Mouse (Mus musculus): ENCODE measurements around the gene Mrps36. TPM values are rescaled to one million over a fixed set of nuclear protein-coding genes. Genes with fewer than 3 reads are reported as not detected.

Gene Mrps36
- polyA plus RNA-seq, 1 experiment from 2014 or later: 107 TPM

DNA sequence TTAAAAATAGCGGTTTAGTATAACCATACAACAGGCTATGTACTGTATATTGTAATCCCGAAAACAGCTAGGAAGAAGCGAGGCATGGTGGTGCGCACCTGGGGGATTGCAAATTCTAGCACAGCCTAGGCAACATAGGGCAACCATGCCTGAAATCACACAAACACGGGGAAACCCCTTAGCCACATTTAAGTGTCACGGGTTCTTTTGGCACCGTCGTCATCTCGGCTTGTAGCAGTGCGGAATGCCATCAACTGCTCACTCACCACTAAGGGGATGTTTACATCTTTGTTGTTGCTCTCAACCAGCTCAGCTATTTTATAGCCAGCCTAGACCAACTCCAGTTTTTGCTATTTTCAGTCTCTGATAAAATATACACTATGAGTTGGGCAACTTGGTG, 45.6 kb downstream of the Mrps36 start:
- H3K36me3 ChIP-seq (replicated peaks): peaks cover 62% of the 10 kb centered on the region
- H3K9ac ChIP-seq: no peak overlapping the region
- 91% methylated on average over 10 of the region's 10 CpGs for WGBS (ENCODE audit: insufficient replicate concordance)

GRCm38 (mm10) chr13:100697541-100697940, 46.9 kb downstream of the Mrps36 start:
- Histone ChIP-seq H3K9ac (no peak overlapping the region), H3K27ac (replicated peaks) (no peak overlapping the region), H3K9me3 (replicated peaks) (no peaks in the 10 kb centered on the region), H3K27me3 (no peaks in the 10 kb centered on the region), H3K4me2 (no peak overlapping the region), H3K4me3 (replicated peaks) (no peak overlapping the region), H3K4me1 (replicated peaks) (no peaks in the 10 kb centered on the region), H3K36me3 (replicated peaks) (peaks cover 50% of the 10 kb centered on the region)
- WGBS (ENCODE audit: insufficient replicate concordance): 63% methylated on average over 3 of the region's 3 CpGs
- no peak for ATAC-seq (ENCODE audit: insufficient read depth)

More for the DNA sequence above, 45.6 kb downstream of the Mrps36 start:
- no peaks in the 10 kb centered on the region for H3K27me3 ChIP-seq
- H3K4me2 ChIP-seq: no peak overlapping the region
- no peak for ATAC-seq (ENCODE audit: insufficient read depth)
- no peaks in the 10 kb centered on the region for H3K4me1 ChIP-seq (replicated peaks)
- no peaks in the 10 kb centered on the region for H3K9me3 ChIP-seq (replicated peaks)
- no peak overlapping the region for H3K27ac ChIP-seq (replicated peaks)
- no peak overlapping the region for H3K4me3 ChIP-seq (replicated peaks)

DNA sequence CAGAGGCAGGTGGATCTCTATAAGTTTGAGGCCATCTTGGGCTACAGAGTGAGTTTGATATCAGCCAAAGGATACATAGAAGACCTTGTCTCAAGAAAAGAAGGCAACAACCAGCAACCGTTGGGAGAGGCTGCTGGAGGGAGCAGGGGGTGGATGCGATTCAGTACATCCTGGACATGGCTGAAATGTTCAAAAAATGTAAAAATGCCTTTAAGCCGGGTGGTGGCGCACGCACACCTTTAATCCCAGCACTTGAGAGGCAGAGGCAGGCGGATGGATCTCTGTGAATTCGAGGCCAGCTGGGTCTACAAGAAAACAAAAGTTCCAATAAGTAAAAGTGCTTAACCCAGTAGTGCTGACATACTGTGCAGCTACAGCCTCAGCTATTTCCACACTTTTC, 56.9 kb downstream of the Mrps36 start:
- Histone ChIP-seq H3K9ac (no peak overlapping the region), H3K4me3 (replicated peaks) (no peak overlapping the region), H3K9me3 (replicated peaks) (no peaks in the 10 kb centered on the region), H3K27me3 (no peaks in the 10 kb centered on the region), H3K27ac (replicated peaks) (no peak overlapping the region), H3K4me2 (no peak overlapping the region), H3K4me1 (replicated peaks) (no peaks in the 10 kb centered on the region), H3K36me3 (replicated peaks) (peaks cover 21% of the 10 kb centered on the region)
- ATAC-seq (ENCODE audit: insufficient read depth): no peak
- WGBS (ENCODE audit: insufficient replicate concordance): 57% methylated on average over 7 of the region's 7 CpGs

Other genes starting within 250 kb of the Mrps36 start
- gene Ocln, start 191.9 kb downstream of the Mrps36 start, polyA plus RNA-seq (2015; fragmentation: Nextera tagmentation; extraction: Ambion mirVana): 10.0 and 10.9 TPM in 2 replicates
- gene Marveld2, start 127.7 kb downstream of the Mrps36 start, polyA plus RNA-seq (2015; fragmentation: Nextera tagmentation; extraction: Ambion mirVana): 7.3 and 8.8 TPM in 2 replicates
- 141 and 145 TPM in 2 replicates for gene Ak6, start 93.7 kb downstream of the Mrps36 start, polyA plus RNA-seq (2015; fragmentation: Nextera tagmentation; extraction: Ambion mirVana)
- 10.4 and 11.9 TPM in 2 replicates for gene Rad17, start 93.6 kb downstream of the Mrps36 start, polyA plus RNA-seq (2015; fragmentation: Nextera tagmentation; extraction: Ambion mirVana)
- 10.7 and 12.4 TPM in 2 replicates for gene Taf9, start 93.1 kb downstream of the Mrps36 start, polyA plus RNA-seq (2015; fragmentation: Nextera tagmentation; extraction: Ambion mirVana)
- gene Ccdc125, start 74.9 kb downstream of the Mrps36 start, polyA plus RNA-seq (2015; fragmentation: Nextera tagmentation; extraction: Ambion mirVana): 5.1 and 6.2 TPM in 2 replicates
- gene Cdk7, start 13.7 kb downstream of the Mrps36 start, polyA plus RNA-seq (2015; fragmentation: Nextera tagmentation; extraction: Ambion mirVana): 31.9 and 32.1 TPM in 2 replicates
- gene Cenph, start 31.2 kb upstream of the Mrps36 start, polyA plus RNA-seq (2015; fragmentation: Nextera tagmentation; extraction: Ambion mirVana): 26.5 and 31.0 TPM in 2 replicates
- 221 and 222 TPM in 2 replicates for gene Ccnb1, start 41.9 kb upstream of the Mrps36 start, polyA plus RNA-seq (2015; fragmentation: Nextera tagmentation; extraction: Ambion mirVana)
- gene Slc30a5, start 88.8 kb upstream of the Mrps36 start, polyA plus RNA-seq (2015; fragmentation: Nextera tagmentation; extraction: Ambion mirVana): 25.1 and 25.5 TPM in 2 replicates

Measured in liver, embryonic 15.5 days (tissue).